Mouse (Mus musculus): ENCODE results near the gene Asphd1.
A peak's percentile ranks its signal among the peaks of the same experiment; 100 is the strongest.
"Not testable (repeated sequence)": the region's sequence is repeated elsewhere in the genome, so short reads cannot be mapped to it uniquely, and the experiment has no call there.

Asphd1 gene

GRCm38 (mm10) chr7:126950647-126951615 is 1.5 kb upstream of the Asphd1 start:
- no peak for DNase-seq (ENCODE audit: low read depth)

- DNase-seq (ENCODE audit: low read depth), result peak; percentile 86
These were observed 638 bp upstream of the Asphd1 start, which contains the start of gene Sez6l2 for GRCm38 (mm10) chr7:126949793-126950646. TSS of gene Sez6l2 (plus strand) at chr7:126950563.

DNA sequence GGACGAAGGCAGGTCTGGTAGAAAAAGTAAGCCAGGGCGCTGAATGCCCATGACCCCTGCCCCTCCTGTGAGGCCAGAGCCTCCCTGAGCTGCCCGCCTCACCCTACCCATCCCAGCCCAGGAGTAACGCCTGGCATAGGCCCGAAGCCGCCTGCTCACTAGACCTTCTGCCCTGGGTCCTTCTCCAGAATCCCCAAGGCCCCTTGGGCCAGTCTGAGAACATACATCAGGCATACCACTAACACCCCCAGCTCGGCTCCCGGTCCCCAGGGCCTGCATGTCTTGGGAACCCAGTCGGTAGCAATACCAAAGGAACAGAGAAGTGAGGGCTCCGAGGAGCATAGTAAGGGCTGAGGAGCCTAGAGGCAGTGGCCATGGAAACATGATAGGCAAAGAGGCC is 756 bp downstream of the Asphd1 start:
- DNase-seq (ENCODE audit: low read depth), result no peak

- peak; percentile 68 for DNase-seq (ENCODE audit: low read depth)
These were observed 2.9 kb downstream of the Asphd1 start for GRCm38 (mm10) chr7:126946530-126946929.

DNA sequence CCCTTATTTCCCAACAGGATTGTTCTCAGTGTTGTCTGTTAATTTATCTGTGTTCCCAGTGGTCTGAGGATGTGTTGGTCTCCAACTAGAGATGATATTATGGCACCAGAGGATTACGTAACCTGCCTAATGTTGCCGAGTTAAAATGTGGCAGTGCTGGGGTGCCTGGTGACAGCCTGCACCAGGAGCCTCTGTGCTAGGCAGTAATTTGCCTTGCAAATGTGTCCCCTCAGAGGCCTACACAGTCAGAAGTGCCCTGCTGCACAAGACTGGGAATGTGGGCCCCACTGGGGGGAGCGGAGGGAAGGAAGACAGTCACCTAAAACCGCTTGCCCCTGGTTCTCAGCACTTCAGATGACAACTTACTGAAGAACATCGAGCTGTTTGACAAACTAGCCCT is 7.6 kb downstream of the Asphd1 start:
- DNase-seq (ENCODE audit: low read depth), result no peak

- no peak for DNase-seq (ENCODE audit: low read depth)
These were observed 8.2 kb downstream of the Asphd1 start for GRCm38 (mm10) chr7:126941171-126941570.

GRCm38 (mm10) chr7:126932652-126933051 is 16.7 kb downstream of the Asphd1 start:
- no peak for DNase-seq (ENCODE audit: low read depth)

GRCm38 (mm10) chr7:126929046-126929445 is 20.3 kb downstream of the Asphd1 start:
- no peak for DNase-seq (ENCODE audit: low read depth)

- peak; percentile 95 for DNase-seq (ENCODE audit: low read depth)
These were observed 20.9 kb downstream of the Asphd1 start, which contains the start of gene Kctd13 for GRCm38 (mm10) chr7:126928384-126929037. TSS of gene Kctd13 (plus strand) at chr7:126928879.

GRCm38 (mm10) chr7:126926299-126926698 is 23.1 kb downstream of the Asphd1 start:
- DNase-seq (ENCODE audit: low read depth), result peak; percentile 21

GRCm38 (mm10) chr7:126923999-126924398 is 25.4 kb downstream of the Asphd1 start:
- no peak for DNase-seq (ENCODE audit: low read depth)

GRCm38 (mm10) chr7:126922624-126923060 is 26.7 kb downstream of the Asphd1 start, which contains the start of gene Tmem219:
TSS of gene Tmem219 (minus strand) at chr7:126922917.
- DNase-seq (ENCODE audit: low read depth), result no peak

- DNase-seq (ENCODE audit: low read depth), result no peak
These were observed 27.8 kb downstream of the Asphd1 start for GRCm38 (mm10) chr7:126921563-126921962.

- DNase-seq (ENCODE audit: low read depth), result no peak
These were observed 29.4 kb downstream of the Asphd1 start for GRCm38 (mm10) chr7:126919973-126920372.

- not testable (repeated sequence) for DNase-seq (ENCODE audit: low read depth)
These were observed 31.0 kb downstream of the Asphd1 start for GRCm38 (mm10) chr7:126918356-126918755.

DNA sequence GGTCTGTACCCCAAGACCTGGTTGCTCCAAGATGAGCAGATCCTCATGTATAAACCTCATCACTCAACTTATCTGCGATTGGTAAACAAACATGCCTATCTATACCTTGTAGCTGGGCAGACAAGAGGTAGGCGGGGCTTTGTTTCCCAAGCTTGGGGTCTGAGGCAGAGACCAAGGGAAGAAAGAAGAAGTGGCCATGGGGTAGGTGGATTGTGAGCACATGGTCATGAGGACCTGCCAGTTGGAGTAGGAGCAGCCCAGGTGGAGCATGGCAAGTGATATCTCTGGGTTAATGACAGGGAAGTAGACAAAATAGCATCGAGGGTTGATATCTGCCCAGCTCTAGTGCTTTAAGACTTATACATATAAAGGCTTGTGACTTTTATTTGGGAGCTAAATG is 34.5 kb downstream of the Asphd1 start:
- no peak for DNase-seq (ENCODE audit: low read depth)

DNA sequence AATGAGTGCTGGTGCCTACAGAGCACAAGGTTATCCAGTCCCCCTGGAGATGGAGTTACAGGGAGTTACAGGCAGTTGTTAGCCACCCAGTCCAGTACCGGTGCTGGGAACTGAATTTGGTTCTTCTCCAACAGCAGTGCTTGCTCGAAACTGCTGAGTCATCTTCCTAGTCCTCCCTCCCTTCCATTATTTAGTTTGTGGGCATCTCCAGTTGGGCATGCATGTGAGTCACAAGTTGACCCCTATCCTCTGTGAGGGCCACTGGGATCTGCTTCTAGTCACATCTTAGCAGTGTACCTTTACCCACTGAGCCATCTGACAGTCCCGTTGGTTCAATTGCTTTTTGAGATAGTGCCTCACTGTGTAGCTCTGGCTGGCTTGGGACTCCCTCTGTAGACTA is 43.8 kb downstream of the Asphd1 start:
- DNase-seq (ENCODE audit: low read depth), result no peak

- DNase-seq (ENCODE audit: low read depth), result not testable (repeated sequence)
These were observed 49.6 kb downstream of the Asphd1 start for GRCm38 (mm10) chr7:126899781-126900180.

- peak; percentile 92 for DNase-seq (ENCODE audit: low read depth)
These were observed 51.0 kb downstream of the Asphd1 start for GRCm38 (mm10) chr7:126898102-126898990.

GRCm38 (mm10) chr7:126897390-126898101 is 51.8 kb downstream of the Asphd1 start:
- DNase-seq (ENCODE audit: low read depth), result peak; percentile 57

Data from naive thymus-derived CD4-positive, alpha-beta T cell, adult 2 months (primary cell).